Mouse (Mus musculus): ENCODE results near the gene Rab40c.

Rab40c gene

GRCm38 (mm10) chr17:25945517-25946155 lies 26.1 kb upstream of the Rab40c start:
- DNase-seq = no peak

GRCm38 (mm10) chr17:25944366-25945163 lies 25.0 kb upstream of the Rab40c start, which contains the start of the genes Pigq and Nhlrc4:
Pigq (minus strand) TSS chr17:25944936.
Nhlrc4 (minus strand) TSS chr17:25944961.
- no peak for DNase-seq

GRCm38 (mm10) chr17:25943769-25944168 lies 24.2 kb upstream of the Rab40c start:
- no peak for DNase-seq

- no peak for DNase-seq
These were observed 23.7 kb upstream of the Rab40c start for GRCm38 (mm10) chr17:25943221-25943620.

- no peak for DNase-seq
These were observed 23.1 kb upstream of the Rab40c start for GRCm38 (mm10) chr17:25942597-25943151.

- peak; percentile 56 to 75 for DNase-seq
These were observed 22.1 kb upstream of the Rab40c start for GRCm38 (mm10) chr17:25941511-25942241.

GRCm38 (mm10) chr17:25934526-25934925 lies 15.0 kb upstream of the Rab40c start:
- DNase-seq = no peak

GRCm38 (mm10) chr17:25925348-25925747 lies 5.8 kb upstream of the Rab40c start:
- no peak for DNase-seq

- DNase-seq = no peak
These were observed 2.6 kb upstream of the Rab40c start for GRCm38 (mm10) chr17:25922120-25922519.

- peak; percentile 99 to 100 for DNase-seq
These were observed 487 bp upstream of the Rab40c start for GRCm38 (mm10) chr17:25919786-25920642.

GRCm38 (mm10) chr17:25918037-25918750 lies 1.3 kb downstream of the Rab40c start:
- DNase-seq = no peak

- DNase-seq = no peak
These were observed 2.4 kb downstream of the Rab40c start for GRCm38 (mm10) chr17:25916931-25917647.

- no peak for DNase-seq
These were observed 5.2 kb downstream of the Rab40c start for GRCm38 (mm10) chr17:25914295-25914694.

- no peak for DNase-seq
These were observed 5.7 kb downstream of the Rab40c start for GRCm38 (mm10) chr17:25913877-25914275.

GRCm38 (mm10) chr17:25913186-25913876 lies 6.2 kb downstream of the Rab40c start:
- no peak for DNase-seq

GRCm38 (mm10) chr17:25911816-25912215 lies 7.7 kb downstream of the Rab40c start:
- DNase-seq = no peak

GRCm38 (mm10) chr17:25907640-25908039 lies 11.9 kb downstream of the Rab40c start:
- DNase-seq = no peak

GRCm38 (mm10) chr17:25903061-25903460 lies 16.5 kb downstream of the Rab40c start:
- peak in 1 of 2 experiments; percentile 33 for DNase-seq

- no peak for DNase-seq
These were observed 19.3 kb downstream of the Rab40c start for GRCm38 (mm10) chr17:25900193-25900592.

GRCm38 (mm10) chr17:25895891-25896290 lies 23.6 kb downstream of the Rab40c start:
- DNase-seq = no peak

Measured in spleen, adult 18-20 months (tissue).